Mouse (Mus musculus) liver, adult 2 months (tissue): ENCODE data around the gene Cdk6.

Experiments used
- CTCF ChIP-seq: fragments of 200-500 bp; IDR thresholded peaks from 2 replicates; pipeline ENCODE4 v1.5.1; 2011; ENCODE audit warnings: low read depth, low read length, control low read depth
- POLR2A ChIP-seq: fragments of 200-500 bp; IDR thresholded peaks from 2 replicates; pipeline ENCODE4 v1.6.1; 2011; ENCODE audit warnings: low read length, control low read depth; ENCODE audit not compliant: insufficient read depth; ENCODE audit errors: extremely low read depth

- TF ChIP-seq CTCF (no peak), POLR2A (no peak)
Observed at GRCm38 (mm10) chr5:3541871-3542270, 200.6 kb downstream of the Cdk6 start.
